Mouse (Mus musculus): ENCODE data around the gene Mta1. TPM values are rescaled to one million over a fixed set of nuclear protein-coding genes. Genes with fewer than 3 reads are reported as not detected.

Gene Mta1
- polyA plus RNA-seq, 1 experiment, result 100 TPM

- Histone ChIP-seq H3K27ac (ENCODE audit: insufficient read depth, low read length) (peak overlapping the region; percentile 24; the same call in 1 of the 2 replicates), H3K9me3 (replicated peaks; ENCODE audit: control insufficient read depth, insufficient read depth, low read length, poor library complexity, severe bottlenecking) (no peaks in the 10 kb centered on the region), H3K4me3 (ENCODE audit: low read depth, low read length) (peak overlapping the region; percentile 52; the same call in 1 of the 2 replicates), H3K9ac (ENCODE audit: low read depth, poor library complexity, severe bottlenecking) (no peak overlapping the region), H3K36me3 (ENCODE audit: control insufficient read depth, insufficient read depth, low read length, poor library complexity, severe bottlenecking) (peaks cover 3% of the 10 kb centered on the region; the same call in 1 of the 2 replicates), H3K27me3 (ENCODE audit: control insufficient read depth, insufficient read depth, low read length, poor library complexity, severe bottlenecking) (no peaks in the 10 kb centered on the region), H3K4me1 (ENCODE audit: control insufficient read depth, insufficient read depth, low read length) (peaks cover 4% of the 10 kb centered on the region)
- TF ChIP-seq EP300 (IDR thresholded peaks at IDR 0.05; ENCODE audit: insufficient read depth, low read depth, low read length), result no peak
- no peak for TF ChIP-seq POLR2A (IDR thresholded peaks at IDR 0.05; ENCODE audit: insufficient read depth, low read length)
- no peak for TF ChIP-seq CTCF (IDR thresholded peaks at IDR 0.05; ENCODE audit: low read depth, low read length)
Measured at GRCm38 (mm10) chr12:113154747-113155075, 56.6 kb downstream of the Mta1 start.

GRCm38 (mm10) chr12:113155076-113155771 is 57.1 kb downstream of the Mta1 start:
- Histone ChIP-seq H3K4me1 (ENCODE audit: control insufficient read depth, insufficient read depth, low read length) (peaks cover 4% of the 10 kb centered on the region), H3K27me3 (ENCODE audit: control insufficient read depth, insufficient read depth, low read length, poor library complexity, severe bottlenecking) (no peaks in the 10 kb centered on the region), H3K36me3 (ENCODE audit: control insufficient read depth, insufficient read depth, low read length, poor library complexity, severe bottlenecking) (peaks cover 3% of the 10 kb centered on the region; the same call in 1 of the 2 replicates), H3K9me3 (replicated peaks; ENCODE audit: control insufficient read depth, insufficient read depth, low read length, poor library complexity, severe bottlenecking) (no peaks in the 10 kb centered on the region), H3K4me3 (ENCODE audit: low read depth, low read length) (peak overlapping the region; percentile 52), H3K9ac (ENCODE audit: low read depth, poor library complexity, severe bottlenecking) (peak overlapping the region; percentile 39), H3K27ac (ENCODE audit: insufficient read depth, low read length) (peak overlapping the region; percentile 59)
- TF ChIP-seq POLR2A (IDR thresholded peaks at IDR 0.05; ENCODE audit: insufficient read depth, low read length), result no peak
- peak; percentile 73; the same call in 1 of the 2 replicates for TF ChIP-seq EP300 (IDR thresholded peaks at IDR 0.05; ENCODE audit: insufficient read depth, low read depth, low read length)
- no peak for TF ChIP-seq CTCF (IDR thresholded peaks at IDR 0.05; ENCODE audit: low read depth, low read length)

GRCm38 (mm10) chr12:113155887-113156539 is 57.9 kb downstream of the Mta1 start, which contains the start of gene Tedc1:
TSS of gene Tedc1 (plus strand) at chr12:113156421.
- H3K36me3 ChIP-seq (ENCODE audit: control insufficient read depth, insufficient read depth, low read length, poor library complexity, severe bottlenecking), result peaks cover 3% of the 10 kb centered on the region; the same call in 1 of the 2 replicates
- peak within 1 kb of the TSS; percentile 71 for H3K9ac ChIP-seq (ENCODE audit: low read depth, poor library complexity, severe bottlenecking)
- no peaks in the 10 kb centered on the region for H3K27me3 ChIP-seq (ENCODE audit: control insufficient read depth, insufficient read depth, low read length, poor library complexity, severe bottlenecking)
- H3K4me1 ChIP-seq (ENCODE audit: control insufficient read depth, insufficient read depth, low read length), result peaks cover 4% of the 10 kb centered on the region
- H3K4me3 ChIP-seq (ENCODE audit: low read depth, low read length), result peak within 1 kb of the TSS; percentile 86
- TF ChIP-seq POLR2A (IDR thresholded peaks at IDR 0.05; ENCODE audit: insufficient read depth, low read length), result peak; percentile 45
- peak; percentile 90 for TF ChIP-seq CTCF (IDR thresholded peaks at IDR 0.05; ENCODE audit: low read depth, low read length)
- peak; percentile 73; the same call in 1 of the 2 replicates for TF ChIP-seq EP300 (IDR thresholded peaks at IDR 0.05; ENCODE audit: insufficient read depth, low read depth, low read length)
- H3K27ac ChIP-seq (ENCODE audit: insufficient read depth, low read length), result peak within 1 kb of the TSS; percentile 90
- no peaks in the 10 kb centered on the region for H3K9me3 ChIP-seq (replicated peaks; ENCODE audit: control insufficient read depth, insufficient read depth, low read length, poor library complexity, severe bottlenecking)

GRCm38 (mm10) chr12:113156540-113156929 is 58.5 kb downstream of the Mta1 start:
- peak overlapping the region; percentile 90 for H3K27ac ChIP-seq (ENCODE audit: insufficient read depth, low read length)
- peak; percentile 81 for TF ChIP-seq EP300 (IDR thresholded peaks at IDR 0.05; ENCODE audit: insufficient read depth, low read depth, low read length)
- TF ChIP-seq POLR2A (IDR thresholded peaks at IDR 0.05; ENCODE audit: insufficient read depth, low read length), result no peak
- H3K4me1 ChIP-seq (ENCODE audit: control insufficient read depth, insufficient read depth, low read length), result peaks cover 2% of the 10 kb centered on the region
- H3K27me3 ChIP-seq (ENCODE audit: control insufficient read depth, insufficient read depth, low read length, poor library complexity, severe bottlenecking), result no peaks in the 10 kb centered on the region
- H3K36me3 ChIP-seq (ENCODE audit: control insufficient read depth, insufficient read depth, low read length, poor library complexity, severe bottlenecking), result peaks cover 3% of the 10 kb centered on the region; the same call in 1 of the 2 replicates
- H3K4me3 ChIP-seq (ENCODE audit: low read depth, low read length), result peak overlapping the region; percentile 86
- H3K9ac ChIP-seq (ENCODE audit: low read depth, poor library complexity, severe bottlenecking), result peak overlapping the region; percentile 71
- no peaks in the 10 kb centered on the region for H3K9me3 ChIP-seq (replicated peaks; ENCODE audit: control insufficient read depth, insufficient read depth, low read length, poor library complexity, severe bottlenecking)

- TF ChIP-seq EP300 (IDR thresholded peaks at IDR 0.05; ENCODE audit: insufficient read depth, low read depth, low read length) (no peak), POLR2A (IDR thresholded peaks at IDR 0.05; ENCODE audit: insufficient read depth, low read length) (no peak), CTCF (IDR thresholded peaks at IDR 0.05; ENCODE audit: low read depth, low read length) (no peak)
- H3K4me1 ChIP-seq (ENCODE audit: control insufficient read depth, insufficient read depth, low read length), result peaks cover 2% of the 10 kb centered on the region
- no peaks in the 10 kb centered on the region for H3K27me3 ChIP-seq (ENCODE audit: control insufficient read depth, insufficient read depth, low read length, poor library complexity, severe bottlenecking)
- H3K9me3 ChIP-seq (replicated peaks; ENCODE audit: control insufficient read depth, insufficient read depth, low read length, poor library complexity, severe bottlenecking), result no peaks in the 10 kb centered on the region
- peak overlapping the region; percentile 87 for H3K27ac ChIP-seq (ENCODE audit: insufficient read depth, low read length)
- H3K9ac ChIP-seq (ENCODE audit: low read depth, poor library complexity, severe bottlenecking), result peak overlapping the region; percentile 71
- peak overlapping the region; percentile 86 for H3K4me3 ChIP-seq (ENCODE audit: low read depth, low read length)
- peaks cover 3% of the 10 kb centered on the region; the same call in 1 of the 2 replicates for H3K36me3 ChIP-seq (ENCODE audit: control insufficient read depth, insufficient read depth, low read length, poor library complexity, severe bottlenecking)
Measured at GRCm38 (mm10) chr12:113157002-113157401, 58.9 kb downstream of the Mta1 start.
